Mouse (Mus musculus): ENCODE data around the gene Kalrn.

Gene Kalrn

DNA sequence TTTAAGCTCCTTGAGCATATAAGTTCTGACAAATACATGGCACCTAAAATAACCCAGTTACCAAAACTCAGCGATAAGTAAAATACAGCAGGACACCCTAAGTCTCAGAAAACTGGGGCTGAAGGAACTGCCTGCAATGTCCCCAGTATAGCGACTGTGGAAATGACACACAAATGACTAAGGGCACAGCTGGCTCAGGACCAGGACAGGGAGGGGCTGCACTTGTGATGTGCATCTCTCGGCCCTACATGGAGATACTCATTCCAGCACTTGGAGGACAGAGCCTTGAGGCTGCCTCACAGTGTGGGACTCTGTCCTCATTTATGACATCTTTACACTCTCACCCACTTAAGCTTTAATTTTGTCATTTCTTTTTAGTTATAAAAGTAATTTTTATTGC lies 497.2 kb downstream of the Kalrn start:
- DNase-seq (ENCODE audit: low spot score in 2 of 2): no peak

DNA sequence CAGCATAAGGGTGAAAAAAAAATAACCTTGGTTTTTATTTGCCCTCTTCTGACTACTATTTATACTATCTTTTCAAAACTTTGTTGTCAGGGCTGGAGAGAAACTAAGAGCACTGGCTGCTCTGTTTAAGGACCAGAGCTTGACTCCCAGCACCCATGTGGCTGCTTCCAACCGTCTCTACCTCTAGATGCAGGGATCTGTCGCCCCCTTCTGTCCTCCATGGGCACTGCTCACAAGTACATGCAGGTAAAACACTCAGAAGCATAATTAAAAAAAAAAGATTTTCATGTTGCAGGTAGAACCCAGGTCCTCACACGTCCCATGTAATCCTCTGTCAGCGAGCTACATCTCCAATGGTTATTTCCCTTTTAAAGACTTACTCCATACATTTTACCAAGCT lies 499.4 kb downstream of the Kalrn start:
- DNase-seq (ENCODE audit: low spot score in 2 of 2): no peak

DNA sequence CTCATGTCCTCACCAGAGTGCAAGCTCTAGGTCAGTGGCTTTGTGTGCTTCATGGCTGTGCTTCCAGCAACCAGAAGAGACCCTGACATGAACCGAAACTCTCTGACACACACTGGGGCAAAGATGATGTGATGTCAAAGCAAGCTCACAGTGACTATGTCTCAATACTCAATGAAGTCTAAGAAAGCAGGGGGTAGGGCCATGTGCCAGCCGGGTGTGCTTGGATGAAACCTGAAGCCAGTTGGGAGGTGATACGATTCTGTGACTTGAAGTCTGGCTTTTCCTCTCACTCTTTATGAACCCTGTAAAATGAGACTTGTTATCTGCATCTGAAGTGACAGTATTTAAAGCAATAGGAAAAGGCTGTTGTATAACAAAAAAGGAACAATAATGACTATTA lies 501.2 kb downstream of the Kalrn start:
- DNase-seq (ENCODE audit: low spot score in 2 of 2): no peak

DNA sequence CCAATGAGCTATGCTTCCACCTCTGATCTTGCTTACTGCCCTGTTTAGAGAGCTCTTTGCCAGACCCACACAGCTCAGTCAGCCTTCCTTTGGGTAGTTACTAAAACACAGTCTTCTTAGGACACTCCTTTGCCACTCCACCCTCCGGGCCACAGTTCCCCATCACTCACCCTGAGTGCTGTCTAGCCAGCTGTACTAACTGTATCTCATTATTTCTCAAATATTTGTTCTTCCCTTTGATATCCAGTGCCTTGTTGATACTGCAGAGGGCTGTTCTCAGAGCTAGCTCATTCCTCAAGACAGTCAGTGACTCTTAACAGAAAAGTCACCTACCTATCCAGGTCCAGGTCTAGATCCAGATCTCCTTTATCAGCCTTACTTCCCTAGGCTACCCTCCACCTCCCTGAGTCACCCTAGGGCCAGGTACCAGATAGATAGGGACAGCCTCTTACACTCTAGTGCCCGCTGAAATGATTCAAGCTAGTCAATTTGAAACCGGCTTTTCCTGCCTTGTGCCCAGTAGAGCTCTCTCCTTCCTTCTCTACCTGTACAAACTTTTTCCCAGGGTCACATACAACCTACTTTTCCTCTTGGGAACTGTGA lies 502.0 kb downstream of the Kalrn start:
- no peak for DNase-seq (ENCODE audit: low spot score in 2 of 2)

DNA sequence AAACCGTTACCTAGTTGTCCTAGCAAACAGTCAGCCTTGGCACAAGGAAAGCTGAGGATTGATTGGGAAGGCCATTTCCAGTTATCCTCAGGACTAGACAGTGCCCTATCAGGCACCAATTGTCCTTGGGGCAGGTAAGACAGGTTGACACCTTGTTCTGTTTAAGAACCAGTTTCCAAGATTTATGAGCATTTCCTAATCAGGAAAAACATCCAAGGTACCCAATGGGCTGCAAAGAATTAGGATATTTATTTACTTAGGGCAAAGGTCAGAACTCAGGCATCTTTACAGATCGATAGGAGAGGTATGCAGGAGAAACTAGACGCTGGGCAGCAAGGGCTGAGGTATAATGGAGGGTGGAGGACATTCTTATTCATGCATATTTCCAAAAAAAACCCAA lies 503.9 kb downstream of the Kalrn start:
- no peak for DNase-seq (ENCODE audit: low spot score in 2 of 2)

DNA sequence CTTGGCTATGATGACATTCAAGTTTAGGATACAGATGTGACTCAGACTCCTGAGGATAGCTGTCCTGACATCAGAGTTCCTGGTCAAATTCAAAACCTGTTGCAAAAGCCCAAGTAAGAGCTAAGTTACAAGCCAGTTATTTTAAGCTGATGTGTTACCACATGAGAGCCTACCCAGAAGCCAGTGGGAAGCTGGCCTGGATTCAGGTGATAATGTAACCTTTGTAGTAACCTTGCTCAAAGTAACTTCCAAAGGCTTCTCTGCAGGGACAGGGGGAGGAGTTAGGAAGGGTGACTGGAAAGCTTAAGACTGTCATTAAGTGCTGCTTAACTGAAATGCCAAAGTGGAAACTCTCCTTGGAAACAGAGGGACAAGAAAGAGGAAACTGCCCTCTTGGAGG lies 506.4 kb downstream of the Kalrn start:
- DNase-seq (ENCODE audit: low spot score in 2 of 2): no peak

DNA sequence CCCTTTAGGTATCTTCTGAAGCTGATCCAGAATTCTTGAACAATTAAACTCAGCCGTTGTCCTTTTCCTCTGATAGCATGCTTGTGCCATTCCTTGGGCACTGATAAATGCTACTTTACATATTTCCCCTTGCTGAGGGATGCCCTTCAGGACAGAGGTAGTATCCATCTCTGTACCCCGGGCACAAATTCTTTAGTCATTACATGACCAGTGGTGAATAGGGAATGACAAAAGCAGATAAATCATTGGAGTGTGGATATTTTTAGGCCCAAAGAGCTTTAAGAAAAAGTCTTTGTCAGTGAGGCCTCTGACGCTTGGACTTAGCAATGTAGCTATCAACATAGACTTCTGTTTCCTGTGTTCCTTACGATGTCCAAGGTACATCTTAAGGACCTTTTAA lies 507.0 kb downstream of the Kalrn start:
- DNase-seq (ENCODE audit: low spot score in 2 of 2): no peak

DNA sequence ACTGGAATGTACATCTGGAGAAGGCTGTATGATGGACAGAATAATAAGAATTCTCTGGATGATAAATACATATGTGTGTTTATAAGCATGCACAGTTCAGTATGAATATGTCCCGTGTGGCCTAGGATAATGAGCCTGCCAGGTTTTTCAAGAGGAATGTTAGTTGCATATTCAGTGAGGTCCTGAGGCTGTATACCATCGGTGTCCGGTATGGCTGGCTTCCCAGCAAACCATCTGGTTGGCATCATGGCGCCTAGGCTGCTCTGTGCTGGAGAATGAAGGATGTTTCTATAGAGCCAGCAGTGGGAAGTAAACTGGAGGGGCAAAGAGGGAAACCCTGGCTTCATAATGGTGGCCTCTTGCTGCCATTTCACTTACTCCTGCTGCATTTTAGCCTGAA lies 510.0 kb downstream of the Kalrn start:
- no peak for DNase-seq (ENCODE audit: low spot score in 2 of 2)

DNA sequence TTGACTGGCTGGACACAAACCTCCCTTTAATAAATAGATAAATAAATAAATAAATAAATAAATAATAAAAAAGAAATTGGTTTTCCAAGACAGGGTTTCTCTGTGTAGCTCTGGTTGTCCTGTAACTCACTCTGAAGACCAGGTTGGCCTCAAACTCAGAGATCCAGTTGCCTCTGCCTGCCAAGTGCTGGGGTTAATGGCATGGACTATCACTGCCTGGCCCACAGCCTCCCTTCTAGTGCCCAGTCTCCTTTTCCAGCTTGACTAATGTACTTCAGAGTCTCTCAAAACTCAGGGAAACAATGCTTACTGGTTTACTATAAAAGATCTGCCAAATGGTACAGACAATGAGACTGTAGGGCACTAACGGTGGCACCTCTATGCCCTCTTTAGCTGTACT lies 511.7 kb downstream of the Kalrn start:
- DNase-seq (ENCODE audit: low spot score in 2 of 2): no peak

DNA sequence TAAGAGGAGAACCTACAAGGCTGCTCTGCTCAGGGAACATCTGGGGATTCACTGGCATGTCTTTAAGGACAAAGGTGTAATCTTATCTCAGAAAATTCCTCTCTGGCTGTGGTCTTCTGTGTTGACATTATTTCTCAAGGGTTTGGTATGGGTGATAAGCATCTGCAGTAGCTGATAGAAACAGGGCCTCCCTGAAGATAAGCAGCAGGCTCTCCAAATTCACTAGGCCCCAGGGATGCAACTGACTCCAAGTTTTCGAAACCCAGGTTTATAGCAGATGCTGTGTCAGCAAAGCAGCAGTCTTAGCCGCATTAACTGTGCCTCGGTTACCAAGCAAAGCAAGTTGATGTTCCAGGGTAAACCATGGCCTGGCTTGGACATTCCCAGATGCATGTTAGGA lies 514.7 kb downstream of the Kalrn start:
- no peak for DNase-seq (ENCODE audit: low spot score in 2 of 2)

DNA sequence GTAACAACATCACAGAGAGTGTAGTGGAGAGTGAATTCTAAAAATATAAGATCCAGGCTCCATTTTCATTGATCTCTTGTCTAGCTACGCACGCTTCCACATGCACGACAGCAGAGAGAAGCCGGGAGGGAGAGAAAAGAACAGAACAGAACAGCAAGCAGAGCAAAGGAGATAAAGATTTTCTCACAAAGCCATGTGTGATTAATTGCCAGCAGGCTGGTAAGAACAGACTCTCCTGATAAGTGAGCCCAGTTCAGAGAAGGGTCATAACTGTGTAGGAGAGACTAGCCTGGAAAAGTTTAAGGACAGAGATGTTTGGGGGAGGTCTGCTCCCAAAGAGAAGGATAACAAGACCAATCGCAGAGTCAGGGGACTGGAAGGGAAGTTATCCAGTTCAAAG lies 515.9 kb downstream of the Kalrn start:
- DNase-seq (ENCODE audit: low spot score in 2 of 2): no peak

DNA sequence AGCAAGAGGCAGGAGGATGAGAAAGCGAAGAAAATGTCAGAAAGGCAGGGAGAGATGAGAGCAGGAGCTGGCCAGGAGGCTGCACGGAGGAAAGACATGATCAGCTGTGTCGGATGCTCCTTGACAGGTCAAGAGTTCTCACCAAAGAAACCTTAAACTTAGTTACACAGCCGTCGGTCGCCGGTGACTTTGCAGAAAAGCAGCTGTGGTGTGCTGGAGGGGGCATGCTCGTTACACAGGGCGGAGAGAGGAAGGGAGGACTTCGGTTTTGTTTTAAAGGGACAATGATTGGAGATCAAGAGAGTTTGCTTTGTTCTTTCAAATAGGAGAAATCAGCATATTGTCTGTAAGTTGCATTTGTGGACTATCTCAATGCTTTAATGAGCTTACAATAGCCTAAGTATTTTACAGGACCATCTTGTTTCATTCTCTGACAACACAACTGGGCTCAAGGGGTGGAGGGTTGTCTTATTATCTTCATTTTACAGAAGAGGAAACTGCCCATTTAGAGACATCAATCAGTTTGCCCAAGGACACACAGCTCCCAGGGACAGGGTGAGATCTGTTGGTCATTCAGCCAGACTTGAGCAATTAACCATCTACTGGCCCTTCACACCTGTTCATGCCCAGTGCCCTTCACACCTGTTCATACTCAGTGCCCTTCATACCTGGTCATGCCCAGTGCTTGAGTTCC lies 516.8 kb downstream of the Kalrn start:
- DNase-seq (ENCODE audit: low spot score in 2 of 2): no peak

DNA sequence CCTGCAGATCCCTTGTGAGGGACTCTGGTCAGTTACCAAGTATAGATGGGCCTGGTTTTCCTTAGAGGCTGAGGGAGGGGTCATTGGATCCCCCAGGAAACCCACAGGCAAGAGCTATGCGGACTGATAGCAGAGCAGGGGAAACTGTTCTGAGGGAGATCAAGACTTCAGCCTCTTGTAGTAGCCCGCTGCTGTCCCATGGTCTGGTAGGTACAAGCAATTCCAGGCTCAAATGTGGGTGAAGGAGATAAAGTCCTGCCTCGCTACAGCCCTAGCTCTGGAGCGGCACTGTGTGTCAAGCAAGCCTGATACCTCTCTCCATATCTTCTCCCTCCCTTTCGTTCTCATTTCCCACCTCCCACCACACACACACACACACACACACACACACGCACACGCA lies 523.2 kb downstream of the Kalrn start:
- DNase-seq (ENCODE audit: low spot score in 2 of 2): no peak

DNA sequence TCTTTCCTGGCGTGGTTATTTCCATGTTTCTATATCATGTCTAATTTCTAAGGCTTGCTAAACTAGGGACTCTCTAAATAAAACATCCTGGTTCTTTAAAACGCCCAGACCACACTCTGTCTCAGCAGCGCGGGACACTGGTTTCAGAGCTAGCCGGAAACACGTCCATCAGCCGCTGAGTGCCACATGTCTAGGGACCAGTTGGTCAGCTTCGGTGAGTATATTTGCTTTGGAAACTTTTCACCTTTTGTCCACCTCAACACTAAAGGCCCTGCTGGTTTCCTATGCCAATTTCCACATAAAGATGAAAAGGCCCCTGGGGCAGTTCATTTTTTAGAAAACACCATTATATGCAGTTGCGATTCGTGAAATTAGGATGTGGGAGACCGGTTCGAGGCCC lies 524.0 kb downstream of the Kalrn start:
- no peak for DNase-seq (ENCODE audit: low spot score in 2 of 2)

DNA sequence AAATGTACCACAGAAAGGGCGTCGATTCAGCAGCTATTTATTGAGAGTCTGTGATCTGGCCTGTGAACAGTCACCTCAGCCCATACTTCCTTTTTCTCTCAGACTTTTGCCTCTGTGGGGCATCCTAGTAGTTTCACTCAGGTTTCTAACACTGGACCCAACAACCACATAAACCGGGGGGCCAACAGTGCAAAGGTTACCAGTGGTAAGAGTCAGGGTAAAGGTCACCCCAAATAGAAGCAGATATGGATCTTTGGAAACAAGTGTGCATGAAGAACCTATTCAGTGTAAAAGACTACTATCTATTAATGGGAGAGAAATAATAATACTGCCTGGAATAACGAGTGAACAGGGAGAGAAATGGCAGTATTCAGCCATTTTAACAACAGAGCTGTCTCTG lies 525.1 kb downstream of the Kalrn start:
- no peak for DNase-seq (ENCODE audit: low spot score in 2 of 2)

DNA sequence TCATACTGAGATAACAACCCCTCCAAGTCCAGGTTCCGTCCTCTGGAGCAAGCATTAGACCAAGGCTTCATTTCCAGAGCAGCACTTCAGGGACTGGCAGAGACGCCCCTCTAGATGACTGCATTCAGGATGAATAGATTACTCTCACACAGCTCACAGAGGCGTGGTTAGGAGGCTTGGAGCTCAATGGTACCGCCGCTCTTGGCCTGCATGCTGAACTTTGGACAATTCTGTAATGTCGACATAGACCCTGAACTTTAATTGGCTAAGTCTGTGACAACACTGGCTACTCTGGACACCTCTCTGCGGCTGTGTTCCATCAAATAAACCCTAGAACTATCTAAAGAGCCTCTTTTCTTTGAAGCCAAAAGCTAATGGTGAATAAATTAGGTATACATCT lies 525.8 kb downstream of the Kalrn start:
- DNase-seq (ENCODE audit: low spot score in 2 of 2): no peak

DNA sequence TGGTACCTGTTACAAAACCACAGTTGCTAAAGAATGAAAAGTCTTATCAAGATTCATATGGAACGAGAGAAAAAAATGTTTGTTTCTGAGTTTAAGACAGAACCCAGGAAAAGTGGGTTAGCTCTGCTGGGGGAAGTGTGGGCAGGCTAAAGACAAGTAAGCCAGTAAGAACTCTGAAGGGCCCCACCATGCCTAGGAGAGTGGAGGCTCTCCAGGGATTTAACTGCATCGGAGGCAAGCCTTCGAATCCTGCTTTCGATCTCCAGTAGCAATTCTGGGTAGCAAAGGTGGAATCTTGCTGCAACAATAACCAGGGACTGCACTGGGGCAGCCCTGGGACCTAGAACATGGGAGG lies 526.3 kb downstream of the Kalrn start:
- DNase-seq (ENCODE audit: low spot score in 2 of 2): no peak

DNA sequence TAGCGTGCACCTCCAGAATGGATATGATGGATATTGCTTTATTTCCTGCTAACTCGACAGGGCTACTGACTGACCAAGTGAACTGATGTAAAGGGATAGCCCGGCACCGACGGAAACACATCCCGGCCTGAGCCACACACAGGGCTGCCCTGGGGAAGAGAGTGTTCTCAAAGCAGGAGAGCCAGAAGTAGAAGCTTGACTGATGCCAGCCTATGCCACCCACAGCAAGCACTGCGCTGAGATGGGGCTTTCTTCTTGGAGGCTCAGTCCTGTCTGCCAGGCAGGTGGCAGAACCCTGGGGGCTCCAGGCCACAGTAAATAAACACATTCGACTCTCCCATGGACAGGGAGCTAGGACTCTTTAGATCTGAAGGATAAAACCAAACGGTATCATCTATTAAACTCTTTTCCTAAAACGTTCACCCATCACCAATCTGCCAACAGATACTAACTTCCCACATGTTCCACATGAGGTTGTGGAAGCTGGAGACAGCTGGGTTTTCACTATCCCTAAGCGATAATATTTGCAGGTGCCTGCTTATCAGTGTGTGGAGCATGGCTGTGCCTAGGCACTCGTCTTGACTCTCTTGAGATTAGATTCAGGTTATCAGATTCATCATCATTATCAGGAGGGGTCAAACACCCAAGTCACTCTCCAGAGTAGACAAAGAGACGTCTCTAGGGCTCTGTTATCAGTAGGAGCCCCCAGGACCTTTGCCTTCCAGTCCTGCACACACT lies 526.9 kb downstream of the Kalrn start:
- DNase-seq (ENCODE audit: low spot score in 2 of 2): no peak

DNA sequence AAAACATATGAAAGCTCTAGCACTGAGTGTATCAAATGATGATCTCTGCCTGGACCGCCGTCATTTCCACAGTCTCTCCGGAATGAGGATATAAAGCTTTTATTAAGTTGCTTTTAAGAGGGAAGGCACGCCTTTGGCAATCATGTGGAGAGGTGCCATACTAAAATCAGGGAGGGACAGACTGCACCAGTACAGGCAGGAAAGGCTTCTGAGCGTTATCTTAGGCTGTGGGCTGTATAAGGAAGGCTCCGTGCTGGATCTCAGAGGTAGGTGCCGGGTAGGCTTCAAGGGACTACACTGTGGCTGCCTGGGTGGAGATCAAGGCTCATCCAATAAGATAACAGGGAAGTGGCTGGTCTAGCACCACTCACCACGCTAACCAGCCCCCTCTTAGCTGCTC lies 528.8 kb downstream of the Kalrn start:
- DNase-seq (ENCODE audit: low spot score in 2 of 2): no peak

DNA sequence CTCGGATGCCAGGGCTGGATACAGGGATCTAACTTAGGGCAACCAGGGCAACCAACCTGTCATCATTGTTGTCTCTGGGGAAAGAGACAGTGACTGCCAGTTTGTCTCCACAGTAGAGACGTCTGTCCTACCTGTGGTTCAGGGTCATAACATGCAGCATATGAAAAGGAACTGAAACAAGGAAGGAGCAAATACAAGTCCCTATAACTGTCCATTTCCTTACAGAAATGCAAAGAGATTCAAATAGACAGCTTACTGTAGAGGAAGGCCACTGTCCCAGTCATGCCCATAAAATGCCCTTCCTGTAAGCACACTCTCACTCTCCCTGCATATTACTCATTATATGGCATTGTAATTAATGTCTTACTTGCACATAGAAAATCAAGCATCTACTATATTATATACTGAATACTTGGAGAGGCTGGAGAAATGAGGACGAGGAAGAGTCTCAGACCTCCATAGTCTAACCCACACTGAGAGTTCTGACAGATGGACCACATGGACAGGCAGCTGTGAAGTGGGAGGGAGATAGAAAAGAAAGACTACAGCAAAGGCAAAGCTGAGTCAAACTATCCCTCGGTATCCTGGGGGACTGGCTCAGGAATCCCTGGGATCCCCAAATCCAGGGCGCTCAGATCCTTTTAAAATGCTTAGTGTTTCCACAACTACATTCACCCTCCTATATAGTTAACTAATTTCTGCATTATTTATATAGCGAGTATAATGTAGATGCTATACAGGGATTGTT lies 530.1 kb downstream of the Kalrn start:
- DNase-seq (ENCODE audit: low spot score in 2 of 2): no peak

DNA sequence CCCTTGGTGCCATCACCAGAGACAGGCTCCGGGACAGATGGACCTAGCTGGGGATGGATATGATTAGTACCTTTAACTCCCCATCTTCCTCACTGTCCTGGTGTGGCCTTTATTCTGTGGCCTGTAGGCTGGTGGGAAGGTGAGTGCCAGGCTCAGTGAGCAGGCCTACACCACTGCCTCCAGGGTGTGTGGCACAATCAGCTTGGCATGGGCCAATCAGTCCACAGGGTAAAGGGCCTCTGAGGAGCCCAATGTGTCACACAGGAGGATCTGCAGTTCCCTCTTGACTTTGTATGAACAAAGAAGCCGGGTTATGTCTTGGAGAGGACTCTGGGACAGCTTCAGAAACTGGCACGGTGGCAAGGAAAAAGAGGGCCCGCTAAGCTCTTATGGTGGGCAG lies 530.7 kb downstream of the Kalrn start:
- no peak for DNase-seq (ENCODE audit: low spot score in 2 of 2)

DNA sequence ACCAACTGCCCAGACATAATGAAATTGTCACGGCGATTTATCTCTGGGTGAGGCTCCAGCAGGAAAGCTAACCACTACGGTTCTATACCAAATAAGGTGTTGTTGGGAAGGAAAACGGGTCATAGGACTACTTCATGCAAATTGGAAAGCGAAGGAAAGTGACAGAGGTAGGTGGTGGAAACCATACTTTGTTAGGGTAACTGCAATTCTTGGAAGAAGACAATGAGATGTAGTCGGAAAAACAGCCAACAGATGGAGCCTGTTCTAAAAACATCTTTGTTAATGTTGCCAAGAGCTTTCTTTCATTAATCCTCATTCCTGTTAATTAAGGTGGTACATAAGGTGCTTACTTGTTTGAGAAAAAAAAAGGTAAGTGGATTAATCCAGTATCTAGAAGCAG lies 533.1 kb downstream of the Kalrn start:
- DNase-seq (ENCODE audit: low spot score in 2 of 2): no peak

DNA sequence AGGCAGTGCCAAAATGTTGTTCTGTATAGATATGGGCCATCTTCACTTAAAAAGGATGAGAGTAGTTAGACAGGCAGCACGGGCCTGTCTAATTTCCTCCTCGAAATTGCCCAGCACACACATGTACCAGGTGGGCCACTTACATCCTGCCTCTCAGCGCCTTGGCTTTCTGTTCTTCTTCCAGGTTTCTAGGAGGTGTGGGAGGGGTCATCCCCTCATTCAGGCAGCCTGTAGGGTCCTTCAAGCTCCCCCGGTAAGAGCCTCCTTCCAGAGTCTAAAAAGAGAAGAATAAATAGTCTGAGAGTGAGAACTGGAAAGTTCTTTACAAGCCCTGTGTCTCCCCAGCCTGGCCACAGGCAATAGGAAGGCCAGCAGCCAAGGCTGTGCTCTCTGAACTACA lies 533.6 kb downstream of the Kalrn start:
- DNase-seq (ENCODE audit: low spot score in 2 of 2): no peak

Measured in thymus, postnatal 10 days (tissue).